Mouse (Mus musculus): ENCODE results near the gene Trpm1.
A peak's percentile ranks its signal among the peaks of the same experiment; 100 is the strongest.

The Trpm1 gene

GRCm38 (mm10) chr7:64234310-64234820, 80.7 kb downstream of the Trpm1 start:
- no peak for DNase-seq (ENCODE audit: low read depth)

GRCm38 (mm10) chr7:64236521-64236920, 82.9 kb downstream of the Trpm1 start:
- DNase-seq (ENCODE audit: low read depth) = no peak

- DNase-seq (ENCODE audit: low read depth) = no peak
These were observed 84.1 kb downstream of the Trpm1 start for GRCm38 (mm10) chr7:64237747-64238146.

- no peak for DNase-seq (ENCODE audit: low read depth)
These were observed 84.9 kb downstream of the Trpm1 start for GRCm38 (mm10) chr7:64238410-64239086.

GRCm38 (mm10) chr7:64239138-64239805, 85.6 kb downstream of the Trpm1 start:
- no peak for DNase-seq (ENCODE audit: low read depth)

- DNase-seq (ENCODE audit: low read depth) = no peak
These were observed 86.2 kb downstream of the Trpm1 start for GRCm38 (mm10) chr7:64239806-64240315.

GRCm38 (mm10) chr7:64242424-64242823, 88.8 kb downstream of the Trpm1 start:
- no peak for DNase-seq (ENCODE audit: low read depth)

- no peak for DNase-seq (ENCODE audit: low read depth)
These were observed 90.7 kb downstream of the Trpm1 start for GRCm38 (mm10) chr7:64244371-64244770.

GRCm38 (mm10) chr7:64246713-64247112, 93.1 kb downstream of the Trpm1 start:
- DNase-seq (ENCODE audit: low read depth) = no peak

- no peak for DNase-seq (ENCODE audit: low read depth)
These were observed 94.7 kb downstream of the Trpm1 start for GRCm38 (mm10) chr7:64248352-64248751.

GRCm38 (mm10) chr7:64249715-64250114, 96.1 kb downstream of the Trpm1 start:
- no peak for DNase-seq (ENCODE audit: low read depth)

GRCm38 (mm10) chr7:64250417-64250816, 96.8 kb downstream of the Trpm1 start:
- DNase-seq (ENCODE audit: low read depth) = no peak

GRCm38 (mm10) chr7:64253736-64254135, 100.1 kb downstream of the Trpm1 start:
- DNase-seq (ENCODE audit: low read depth) = no peak

GRCm38 (mm10) chr7:64265502-64266279, 112.1 kb downstream of the Trpm1 start:
- DNase-seq (ENCODE audit: low read depth) = no peak

- no peak for DNase-seq (ENCODE audit: low read depth)
These were observed 113.0 kb downstream of the Trpm1 start for GRCm38 (mm10) chr7:64266587-64266986.

GRCm38 (mm10) chr7:64271926-64272325, 118.3 kb downstream of the Trpm1 start:
- DNase-seq (ENCODE audit: low read depth) = no peak

GRCm38 (mm10) chr7:64275518-64275917, 121.9 kb downstream of the Trpm1 start:
- no peak for DNase-seq (ENCODE audit: low read depth)

GRCm38 (mm10) chr7:64276921-64277320, 123.3 kb downstream of the Trpm1 start:
- peak; percentile 72 for DNase-seq (ENCODE audit: low read depth)

- no peak for DNase-seq (ENCODE audit: low read depth)
These were observed 124.9 kb downstream of the Trpm1 start for GRCm38 (mm10) chr7:64278526-64278925.

GRCm38 (mm10) chr7:64279548-64279947, 125.9 kb downstream of the Trpm1 start:
- no peak for DNase-seq (ENCODE audit: low read depth)

GRCm38 (mm10) chr7:64286566-64286965, 132.9 kb downstream of the Trpm1 start:
- no peak for DNase-seq (ENCODE audit: low read depth)

GRCm38 (mm10) chr7:64287414-64288091, 133.9 kb downstream of the Trpm1 start, which contains the start of gene Mtmr10:
Gene Mtmr10 (plus strand): TSS chr7:64287653.
- DNase-seq (ENCODE audit: low read depth) = peak; percentile 87
